Mouse (Mus musculus): ENCODE measurements around the gene Pde1a.

GRCm38 (mm10) chr2:80080090-80080821 is 49.0 kb downstream of the Pde1a start:
- no peak for TF ChIP-seq CTCF (IDR thresholded peaks at IDR 0.05; ENCODE audit: control insufficient read depth, insufficient read depth, insufficient read length)
- no peak for TF ChIP-seq MYOD1 (IDR thresholded peaks at IDR 0.05; ENCODE audit: control insufficient read depth, insufficient read length, low read depth)
- TF ChIP-seq CEBPB (IDR thresholded peaks at IDR 0.05; ENCODE audit: low read depth), result no peak
- TF ChIP-seq MAX (IDR thresholded peaks at IDR 0.05), result no peak
- TF ChIP-seq FOSL1 (IDR thresholded peaks at IDR 0.05; ENCODE audit: insufficient read depth, low read length, poor library complexity, severe bottlenecking), result no peak
